Mouse (Mus musculus): Measurements from ENCODE around the gene Ap3b1. TPM values are rescaled to one million over a fixed set of nuclear protein-coding genes. Genes with fewer than 3 reads are reported as not detected.

Ap3b1 gene
- total and polyA plus RNA-seq, 3 experiments: 16.6 to 27.5 (median 23.4) TPM

GRCm38 (mm10) chr13:94392282-94392681 is 33.5 kb downstream of the Ap3b1 start:
- Histone ChIP-seq H3K36me3 (ENCODE audit: control insufficient read depth, insufficient read depth, low read length) (peaks cover 2% of the 10 kb centered on the region; the same call in 1 of the 2 replicates), H3K4me1 (ENCODE audit: control insufficient read depth, insufficient read depth, low read length) (peaks cover 10% of the 10 kb centered on the region), H3K79me2 (replicated peaks; ENCODE audit: control insufficient read depth, insufficient read depth, low read length) (no peaks in the 10 kb centered on the region), H3K27me3 (ENCODE audit: control insufficient read depth, insufficient read depth, low read length) (no peaks in the 10 kb centered on the region), H3K27ac (no peak overlapping the region), H3K4me3 (no peak overlapping the region), H3K9ac (ENCODE audit: low read depth, low read length) (no peak overlapping the region)
- no peak for TF ChIP-seq POLR2A (IDR thresholded peaks at IDR 0.05; ENCODE audit: insufficient read depth, low read depth, low read length)
- TF ChIP-seq CTCF (IDR thresholded peaks at IDR 0.05): no peak
- no peak for TF ChIP-seq EP300 (IDR thresholded peaks at IDR 0.05; ENCODE audit: insufficient read depth, low read depth, low read length)
- DNase-seq: no peak
- intact Hi-C loops (cut with DNase I): no loop called here
- 59% methylated on average over 5 of the region's 5 CpGs for WGBS

GRCm38 (mm10) chr13:94394486-94394885 is 35.7 kb downstream of the Ap3b1 start:
- Histone ChIP-seq H3K79me2 (replicated peaks; ENCODE audit: control insufficient read depth, insufficient read depth, low read length) (no peaks in the 10 kb centered on the region), H3K4me1 (ENCODE audit: control insufficient read depth, insufficient read depth, low read length) (peaks cover 13% of the 10 kb centered on the region), H3K9ac (ENCODE audit: low read depth, low read length) (no peak overlapping the region), H3K4me3 (no peak overlapping the region), H3K27me3 (ENCODE audit: control insufficient read depth, insufficient read depth, low read length) (no peaks in the 10 kb centered on the region), H3K27ac (no peak overlapping the region), H3K36me3 (ENCODE audit: control insufficient read depth, insufficient read depth, low read length) (peaks cover 2% of the 10 kb centered on the region; the same call in 1 of the 2 replicates)
- 78% methylated on average over 9 of the region's 9 CpGs for WGBS
- intact Hi-C loops (cut with DNase I): no loop called here
- TF ChIP-seq CTCF (IDR thresholded peaks at IDR 0.05) (no peak), EP300 (IDR thresholded peaks at IDR 0.05; ENCODE audit: insufficient read depth, low read depth, low read length) (no peak), POLR2A (IDR thresholded peaks at IDR 0.05; ENCODE audit: insufficient read depth, low read depth, low read length) (no peak)
- DNase-seq: no peak

- Histone ChIP-seq H3K9ac (ENCODE audit: low read depth, low read length) (no peak overlapping the region), H3K27me3 (ENCODE audit: control insufficient read depth, insufficient read depth, low read length) (no peaks in the 10 kb centered on the region), H3K4me3 (no peak overlapping the region), H3K79me2 (replicated peaks; ENCODE audit: control insufficient read depth, insufficient read depth, low read length) (no peaks in the 10 kb centered on the region), H3K36me3 (ENCODE audit: control insufficient read depth, insufficient read depth, low read length) (no peaks in the 10 kb centered on the region), H3K4me1 (ENCODE audit: control insufficient read depth, insufficient read depth, low read length) (peaks cover 9% of the 10 kb centered on the region), H3K27ac (peak overlapping the region; percentile 56)
- WGBS: 61% methylated on average over 8 of the region's 8 CpGs
- intact Hi-C loops (cut with DNase I): no loop called here
- no peak for TF ChIP-seq EP300 (IDR thresholded peaks at IDR 0.05; ENCODE audit: insufficient read depth, low read depth, low read length)
- no peak for TF ChIP-seq CTCF (IDR thresholded peaks at IDR 0.05)
- no peak for TF ChIP-seq POLR2A (IDR thresholded peaks at IDR 0.05; ENCODE audit: insufficient read depth, low read depth, low read length)
- peak; percentile 39 to 70 for DNase-seq
These were observed 37.0 kb downstream of the Ap3b1 start for GRCm38 (mm10) chr13:94395763-94396162.

DNA sequence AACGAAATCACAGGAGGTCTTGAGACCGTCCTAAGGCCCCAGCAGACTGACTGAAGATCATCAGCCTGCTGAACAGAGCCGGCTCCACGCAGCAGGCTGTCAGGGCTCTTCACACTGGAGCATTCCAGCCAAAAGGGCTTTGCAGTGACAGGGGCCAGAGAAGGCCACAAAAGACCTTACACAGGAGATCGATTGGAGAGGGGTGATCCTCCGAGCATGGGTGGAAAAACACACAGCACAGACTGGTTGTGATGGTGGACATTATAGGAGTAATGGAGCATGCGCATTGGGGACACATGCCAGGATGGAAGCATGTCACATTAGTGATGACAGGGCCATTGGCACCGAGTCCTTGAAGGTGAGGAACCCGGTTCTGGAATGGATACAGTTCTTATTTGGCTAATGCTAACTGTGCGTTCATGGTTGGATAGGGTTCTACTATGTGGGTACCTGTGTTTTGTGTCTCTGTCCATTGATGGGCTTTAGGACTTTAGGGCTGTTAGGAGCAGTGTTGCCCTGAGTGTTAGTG is 37.7 kb downstream of the Ap3b1 start:
- Histone ChIP-seq H3K4me1 (ENCODE audit: control insufficient read depth, insufficient read depth, low read length) (peaks cover 9% of the 10 kb centered on the region), H3K36me3 (ENCODE audit: control insufficient read depth, insufficient read depth, low read length) (no peaks in the 10 kb centered on the region), H3K27ac (peak overlapping the region; percentile 51), H3K79me2 (replicated peaks; ENCODE audit: control insufficient read depth, insufficient read depth, low read length) (no peaks in the 10 kb centered on the region), H3K4me3 (no peak overlapping the region), H3K9ac (ENCODE audit: low read depth, low read length) (no peak overlapping the region), H3K27me3 (ENCODE audit: control insufficient read depth, insufficient read depth, low read length) (no peaks in the 10 kb centered on the region)
- no peak for DNase-seq
- TF ChIP-seq POLR2A (IDR thresholded peaks at IDR 0.05; ENCODE audit: insufficient read depth, low read depth, low read length): no peak
- intact Hi-C loops (cut with DNase I): no loop called here
- 76% methylated on average over 10 of the region's 10 CpGs for WGBS

DNA sequence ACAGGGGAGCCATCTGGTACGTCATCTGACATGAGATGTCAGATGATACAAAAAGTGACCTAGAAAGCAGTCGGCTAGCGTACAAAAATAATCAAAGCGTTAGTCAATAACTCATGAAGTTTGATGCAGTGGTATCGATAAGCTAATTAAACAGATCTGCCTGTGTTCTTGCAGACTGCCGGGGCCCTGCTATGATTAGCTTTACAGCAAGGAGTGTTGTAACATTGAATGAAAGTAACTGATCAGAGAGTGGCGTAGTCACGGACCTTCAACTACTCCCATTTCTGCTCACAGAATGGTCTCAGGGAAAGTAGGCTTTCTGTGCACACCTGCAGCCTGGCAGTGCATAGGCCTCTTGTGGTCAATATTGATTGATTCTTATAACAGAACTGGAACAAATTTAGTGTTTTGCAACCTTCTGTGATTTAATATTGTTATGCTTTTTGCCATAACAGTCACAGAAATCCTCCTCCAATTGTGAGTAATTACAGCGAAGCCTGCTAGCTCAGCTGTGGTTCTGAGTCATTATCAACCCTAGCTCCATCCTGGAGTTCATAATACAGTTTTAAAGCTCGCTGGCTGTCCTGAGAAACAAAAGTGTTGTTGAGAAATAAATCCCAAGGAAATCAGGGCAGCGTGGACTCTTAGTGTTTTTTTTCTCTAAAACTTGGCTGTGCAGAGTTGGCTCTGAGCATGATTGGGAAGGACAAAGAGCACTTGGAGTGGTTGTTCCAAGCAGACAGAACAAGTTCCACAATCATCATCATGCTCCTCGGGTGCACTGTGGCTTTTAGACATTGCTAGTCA is 40.0 kb downstream of the Ap3b1 start:
- Histone ChIP-seq H3K27me3 (ENCODE audit: control insufficient read depth, insufficient read depth, low read length) (no peaks in the 10 kb centered on the region), H3K4me1 (ENCODE audit: control insufficient read depth, insufficient read depth, low read length) (peaks cover 7% of the 10 kb centered on the region), H3K27ac (no peak overlapping the region), H3K36me3 (ENCODE audit: control insufficient read depth, insufficient read depth, low read length) (no peaks in the 10 kb centered on the region), H3K4me3 (no peak overlapping the region), H3K79me2 (replicated peaks; ENCODE audit: control insufficient read depth, insufficient read depth, low read length) (no peaks in the 10 kb centered on the region), H3K9ac (ENCODE audit: low read depth, low read length) (no peak overlapping the region)
- DNase-seq: peak in 1 of 2 experiments; percentile 31
- TF ChIP-seq POLR2A (IDR thresholded peaks at IDR 0.05; ENCODE audit: insufficient read depth, low read depth, low read length) (no peak), CTCF (IDR thresholded peaks at IDR 0.05) (no peak), EP300 (IDR thresholded peaks at IDR 0.05; ENCODE audit: insufficient read depth, low read depth, low read length) (no peak)
- WGBS: 83% methylated on average over 12 of the region's 12 CpGs
- intact Hi-C loops (cut with DNase I): no loop called here

GRCm38 (mm10) chr13:94400465-94400864 is 41.7 kb downstream of the Ap3b1 start:
- intact Hi-C loops (cut with DNase I): no loop called here
- no peak for DNase-seq
- no peaks in the 10 kb centered on the region for H3K79me2 ChIP-seq (replicated peaks; ENCODE audit: control insufficient read depth, insufficient read depth, low read length)
- H3K4me1 ChIP-seq (ENCODE audit: control insufficient read depth, insufficient read depth, low read length): peaks cover 7% of the 10 kb centered on the region
- WGBS: 68% methylated on average over 8 of the region's 8 CpGs
- H3K4me3 ChIP-seq: no peak overlapping the region
- TF ChIP-seq CTCF (IDR thresholded peaks at IDR 0.05): no peak
- TF ChIP-seq POLR2A (IDR thresholded peaks at IDR 0.05; ENCODE audit: insufficient read depth, low read depth, low read length): no peak
- no peak for TF ChIP-seq EP300 (IDR thresholded peaks at IDR 0.05; ENCODE audit: insufficient read depth, low read depth, low read length)
- no peaks in the 10 kb centered on the region for H3K36me3 ChIP-seq (ENCODE audit: control insufficient read depth, insufficient read depth, low read length)
- no peaks in the 10 kb centered on the region for H3K27me3 ChIP-seq (ENCODE audit: control insufficient read depth, insufficient read depth, low read length)
- no peak overlapping the region for H3K27ac ChIP-seq
- H3K9ac ChIP-seq (ENCODE audit: low read depth, low read length): no peak overlapping the region

Data from heart, adult 2 months (tissue).